Mouse (Mus musculus) erythroblast, adult 5-6 weeks (primary cell): Measurements from ENCODE around the gene Tmem9b. TPM values are rescaled to one million over a fixed set of nuclear protein-coding genes. Genes with fewer than 3 reads are reported as not detected.
A peak's percentile ranks its signal among the peaks of the same experiment; 100 is the strongest.

Experiments
- ATAC-seq: replicated peaks from 2 replicates; pipeline ENCODE4 v1.8.0; 2016; ENCODE audit warnings: moderate number of reproducible peaks, mild to moderate bottlenecking, moderate TSS enrichment, inconsistent platforms; ENCODE audit not compliant: poor library complexity, low FRiP score, severe bottlenecking
- total RNA-seq, 2 experiments: library from RNA; stranded (forward) in 1 of 2; stranded (reverse) in 1 of 2; fragments of 150-400 nt in 1 of 2; fragments of 200-764, 138-1000 nt in 1 of 2; gene quantifications; 2 replicates each; pipeline versions ENCODE4 v1.2.3 to v1.2.4; 2015 to 2017; ENCODE audit warnings: low replicate concordance in 2 of 2

Tmem9b gene
- total RNA-seq, 2 experiments from 2014 or later, result 18.7 to 30.7 TPM

DNA sequence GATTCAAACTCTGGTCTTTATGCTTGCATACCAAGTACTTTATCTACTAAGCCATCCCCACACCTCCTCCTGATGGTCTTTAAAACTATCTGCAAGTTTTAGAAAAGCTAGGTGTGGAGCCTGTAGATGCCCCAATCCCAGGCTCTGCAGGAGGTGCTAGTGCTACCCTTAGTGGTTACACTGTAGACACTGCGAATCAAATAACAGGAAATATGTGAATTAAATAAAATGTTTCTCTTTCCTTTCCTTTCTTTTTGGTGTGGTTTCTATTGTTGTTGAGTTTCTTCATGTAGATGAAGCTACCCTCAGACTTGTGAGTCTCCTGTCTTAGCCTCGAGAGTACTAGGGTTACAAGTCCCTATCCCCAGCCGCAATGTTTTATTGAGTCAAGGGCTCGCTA, 11.0 kb downstream of the Tmem9b start:
- ATAC-seq, result no peak

DNA sequence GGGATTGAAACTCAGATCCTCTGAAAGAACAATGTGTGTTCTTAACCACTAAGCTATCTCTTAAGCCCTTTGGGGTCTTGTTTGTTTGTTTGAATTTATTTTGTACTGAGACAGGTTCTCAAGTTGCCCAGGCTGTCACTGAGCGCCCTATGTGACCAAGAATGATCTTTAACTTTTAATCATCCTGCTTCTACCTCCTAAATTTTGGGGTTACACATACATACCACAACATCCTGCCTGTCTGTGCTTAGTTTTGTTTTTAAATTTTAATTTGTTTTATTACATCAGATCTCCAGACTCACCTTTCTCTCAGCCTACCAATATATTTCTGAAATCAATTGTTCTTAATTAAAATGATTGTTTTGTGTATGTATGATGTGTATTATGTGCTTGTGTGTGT, 11.6 kb downstream of the Tmem9b start:
- no peak for ATAC-seq

DNA sequence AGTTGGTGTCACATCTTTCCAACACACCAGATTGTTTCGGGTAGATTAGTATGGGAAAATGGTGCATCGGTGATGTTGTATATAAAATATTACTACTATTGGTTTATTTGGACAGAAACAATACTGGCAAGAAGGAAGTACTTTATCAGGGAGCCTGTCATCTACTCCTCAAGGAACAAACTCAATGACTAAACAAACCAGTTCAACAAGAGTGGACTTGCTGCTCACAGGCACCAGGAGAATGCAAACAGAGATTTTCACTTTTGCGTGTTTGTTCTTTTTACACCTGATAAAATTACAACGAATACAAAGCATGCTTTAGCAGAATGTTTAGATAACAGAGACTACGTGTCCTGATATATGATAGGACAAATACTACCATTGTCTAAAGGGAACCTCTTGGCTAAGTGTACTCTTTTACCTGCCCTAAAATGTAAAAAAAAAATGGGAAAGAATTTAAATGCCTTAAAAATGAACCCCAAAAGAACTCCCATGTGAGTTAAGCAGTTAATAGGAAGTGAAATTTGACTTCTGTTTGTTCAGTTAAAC, 12.8 kb downstream of the Tmem9b start:
- no peak for ATAC-seq

DNA sequence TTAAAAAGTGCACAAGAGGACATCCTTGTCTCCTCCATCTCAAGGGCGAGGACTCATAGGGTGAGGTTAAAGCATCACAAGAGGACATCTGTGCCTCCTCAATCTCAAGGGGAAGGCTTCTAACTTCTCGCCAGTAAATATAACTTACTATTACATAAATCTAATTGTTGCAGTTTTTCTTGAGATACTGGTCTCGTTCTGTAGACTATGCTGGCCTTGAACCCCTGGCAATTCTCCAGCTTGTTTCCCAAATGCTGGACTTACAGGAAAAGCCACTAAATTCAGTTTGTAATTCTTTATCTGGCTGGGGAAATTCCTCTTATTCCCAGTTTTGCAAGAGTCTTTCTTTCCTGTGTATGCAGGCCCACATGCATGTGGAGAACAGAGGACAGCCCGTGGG, 17.9 kb downstream of the Tmem9b start:
- ATAC-seq, result no peak

DNA sequence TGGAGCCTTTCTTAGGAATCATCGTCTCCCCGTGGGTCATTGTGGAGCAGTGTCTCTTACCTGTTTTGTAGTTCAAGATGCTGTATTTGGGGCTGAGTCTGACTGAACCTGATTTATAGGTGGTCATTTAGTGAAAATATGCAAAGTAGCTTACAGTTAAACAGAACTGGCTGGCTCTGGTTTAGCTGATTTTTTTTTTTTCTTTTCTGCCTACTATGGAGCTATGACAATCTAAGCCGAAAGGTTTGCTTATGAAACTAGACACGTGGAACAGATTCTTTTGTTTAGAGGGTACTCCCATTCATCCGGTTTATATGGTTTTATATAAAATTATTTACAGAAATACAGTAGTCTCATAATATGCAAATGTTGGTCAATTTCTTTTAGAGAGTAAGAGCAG, 21.0 kb downstream of the Tmem9b start, which contains the start of gene Ascl3:
Gene Ascl3 (minus strand): TSS at position 101 of the 400 bp plus-strand sequence.
- ATAC-seq, result no peak

DNA sequence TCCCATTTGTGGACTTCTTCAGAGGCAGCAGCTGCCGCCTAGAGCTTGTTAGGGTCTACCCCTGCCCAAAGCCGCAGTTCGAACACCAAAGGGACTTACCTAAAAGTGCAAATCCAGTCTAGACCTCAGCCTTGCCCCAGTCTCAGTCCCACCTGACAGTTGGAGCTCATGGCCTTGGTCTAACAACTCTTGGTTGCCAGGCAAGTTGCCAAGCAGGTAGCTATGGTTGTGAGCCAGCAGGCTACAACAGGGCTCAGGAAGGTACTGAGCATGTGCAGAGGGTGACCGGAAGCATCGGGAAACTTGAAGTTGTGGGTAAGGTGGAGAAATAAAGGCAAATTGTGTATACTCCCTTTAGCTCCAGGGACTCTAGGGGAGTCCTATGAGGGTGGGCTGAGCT, 29.0 kb downstream of the Tmem9b start, which contains the start of gene BC051019:
Gene BC051019 (minus strand): TSS at position 154 of the 400 bp plus-strand sequence.
- no peak for ATAC-seq

DNA sequence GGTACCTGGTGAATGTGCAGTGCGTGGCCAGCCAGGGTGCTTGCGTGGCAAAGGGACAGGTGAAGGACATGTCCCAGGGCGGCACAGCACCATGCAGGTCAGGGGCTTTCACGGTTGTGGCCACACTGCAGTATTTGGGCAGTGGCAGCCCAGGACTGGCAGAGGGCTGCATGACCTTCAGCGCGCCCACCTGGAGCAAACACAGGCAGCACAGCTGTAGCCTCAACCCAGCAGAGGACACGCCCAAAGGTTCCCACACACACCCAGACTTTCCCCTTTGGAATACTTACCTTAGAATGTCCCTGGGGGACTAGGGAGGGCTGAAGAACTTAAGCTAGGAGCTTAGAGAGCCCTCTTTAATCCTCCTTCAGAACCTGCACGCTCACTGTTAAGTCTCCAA, 29.6 kb downstream of the Tmem9b start:
- no peak for ATAC-seq

DNA sequence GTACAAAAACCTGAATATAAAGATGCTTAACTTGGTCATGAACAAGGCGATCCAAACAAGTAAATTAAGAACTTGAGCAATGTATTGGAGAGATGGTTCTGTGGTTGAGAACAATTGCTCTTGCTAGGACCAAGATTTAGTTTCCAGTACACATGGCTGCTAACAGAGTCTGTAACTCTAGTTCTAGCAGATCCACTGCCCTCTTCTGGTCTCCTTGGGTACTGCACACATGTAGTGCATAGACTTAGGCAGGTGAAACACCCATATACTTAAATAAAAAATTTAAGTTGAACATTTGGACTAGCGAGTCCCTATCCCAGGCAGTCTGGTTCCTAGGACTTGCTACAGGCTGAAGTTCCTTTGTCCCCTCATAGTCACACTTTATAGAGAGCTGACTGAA, 30.1 kb downstream of the Tmem9b start:
- no peak for ATAC-seq

DNA sequence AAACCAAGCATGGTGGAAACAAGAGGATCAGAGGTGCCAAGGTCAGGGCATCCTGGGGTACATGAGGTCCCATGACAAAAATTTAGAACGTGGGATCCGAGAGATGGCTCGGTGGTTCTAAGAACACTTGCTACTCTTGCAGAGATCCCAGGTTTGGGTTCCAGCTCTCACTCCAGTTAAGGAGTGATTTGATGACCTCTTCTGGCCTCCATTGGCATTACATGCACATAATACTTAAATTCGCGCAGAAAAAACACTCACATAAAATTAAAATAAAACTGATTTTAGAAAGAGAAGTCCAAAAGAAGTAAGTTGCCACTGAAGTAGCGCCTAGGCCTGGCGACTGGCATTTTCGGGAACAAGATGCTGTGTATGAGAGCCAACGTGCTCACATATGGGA, 33.4 kb downstream of the Tmem9b start:
- ATAC-seq, result no peak

DNA sequence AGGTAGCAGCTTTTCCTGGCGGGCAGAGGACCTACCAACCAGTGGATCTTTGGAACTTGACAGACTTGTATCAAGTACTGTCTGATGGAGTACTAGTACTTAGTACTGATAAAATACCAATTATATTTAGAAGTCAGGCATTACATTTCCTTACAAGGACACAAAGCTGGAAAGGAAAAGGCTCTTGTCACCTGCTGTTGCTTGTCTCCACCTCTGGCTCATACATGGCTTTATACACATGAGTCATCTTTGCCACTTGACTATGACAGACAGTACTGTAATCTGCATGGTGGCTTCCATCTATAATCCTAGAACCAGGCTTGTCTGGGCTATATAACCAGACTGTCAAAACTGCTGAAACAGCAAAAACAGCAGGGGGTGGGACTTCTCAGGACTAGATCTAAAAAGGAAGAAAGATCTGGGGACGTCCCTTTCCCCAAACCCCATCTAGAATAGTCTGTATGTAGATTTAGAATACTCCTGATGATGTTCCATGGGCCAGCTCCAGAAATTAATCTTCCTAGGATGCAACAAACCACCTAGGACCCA, 39.2 kb downstream of the Tmem9b start:
- ATAC-seq, result no peak

DNA sequence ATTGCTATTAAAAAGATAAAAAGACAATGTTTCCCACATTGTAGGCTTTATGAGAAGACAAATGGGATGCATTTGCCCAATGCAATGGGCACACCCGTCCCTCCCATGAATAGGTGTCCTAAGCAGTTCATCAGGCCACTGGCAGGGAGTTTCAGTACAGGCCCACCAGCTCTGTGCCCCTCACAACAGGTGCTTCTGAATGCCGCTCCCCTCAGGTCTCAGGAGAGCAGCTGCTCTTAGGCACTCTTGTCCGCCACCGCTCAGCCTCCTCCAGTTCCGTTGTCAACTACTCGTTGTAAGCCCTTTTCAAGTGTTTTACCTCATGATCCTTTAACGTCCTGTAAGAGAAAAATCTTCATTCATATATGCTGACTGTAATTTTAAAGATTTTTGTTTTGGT, 40.5 kb downstream of the Tmem9b start:
- ATAC-seq, result no peak

DNA sequence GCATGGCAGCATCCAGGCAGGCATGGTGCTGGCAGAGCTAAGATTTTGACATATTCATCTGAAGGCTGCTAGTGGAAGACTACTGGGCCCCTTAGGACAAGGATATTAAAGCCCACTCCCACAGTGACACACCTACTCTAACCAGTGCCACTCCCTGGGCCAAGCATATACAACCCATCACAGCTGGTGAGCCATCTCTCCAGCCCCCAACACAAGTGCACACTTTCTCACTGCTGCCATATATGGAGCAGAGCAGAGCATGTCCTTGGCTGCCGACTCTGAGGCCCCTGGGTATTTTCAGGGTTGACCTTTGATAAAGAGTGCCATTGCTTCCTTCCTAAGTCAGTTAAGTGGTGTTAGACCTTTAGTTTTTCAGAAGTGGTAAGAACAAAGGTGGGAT, 42.6 kb downstream of the Tmem9b start:
- ATAC-seq, result no peak

DNA sequence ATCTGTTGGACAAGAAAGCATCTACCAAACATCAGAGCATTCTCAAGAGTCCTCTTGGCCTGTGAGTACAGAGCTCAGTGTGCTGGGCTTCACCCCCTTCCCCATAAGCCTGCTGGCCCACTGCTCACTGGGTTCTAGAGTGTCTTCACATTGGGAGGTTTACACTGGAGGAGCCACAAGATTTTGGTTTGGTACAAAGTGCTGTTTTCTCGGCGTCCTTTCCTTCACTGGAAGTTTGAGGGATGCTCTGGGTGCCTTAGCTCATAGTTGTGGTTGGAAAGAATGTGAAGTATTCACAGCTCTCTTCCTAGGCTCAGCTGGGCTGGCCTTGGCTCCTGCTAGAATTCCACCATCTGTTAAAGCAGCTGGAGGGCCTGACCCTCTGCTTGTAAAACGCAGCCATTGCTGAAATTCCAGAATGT, 43.7 kb downstream of the Tmem9b start:
- no peak for ATAC-seq

DNA sequence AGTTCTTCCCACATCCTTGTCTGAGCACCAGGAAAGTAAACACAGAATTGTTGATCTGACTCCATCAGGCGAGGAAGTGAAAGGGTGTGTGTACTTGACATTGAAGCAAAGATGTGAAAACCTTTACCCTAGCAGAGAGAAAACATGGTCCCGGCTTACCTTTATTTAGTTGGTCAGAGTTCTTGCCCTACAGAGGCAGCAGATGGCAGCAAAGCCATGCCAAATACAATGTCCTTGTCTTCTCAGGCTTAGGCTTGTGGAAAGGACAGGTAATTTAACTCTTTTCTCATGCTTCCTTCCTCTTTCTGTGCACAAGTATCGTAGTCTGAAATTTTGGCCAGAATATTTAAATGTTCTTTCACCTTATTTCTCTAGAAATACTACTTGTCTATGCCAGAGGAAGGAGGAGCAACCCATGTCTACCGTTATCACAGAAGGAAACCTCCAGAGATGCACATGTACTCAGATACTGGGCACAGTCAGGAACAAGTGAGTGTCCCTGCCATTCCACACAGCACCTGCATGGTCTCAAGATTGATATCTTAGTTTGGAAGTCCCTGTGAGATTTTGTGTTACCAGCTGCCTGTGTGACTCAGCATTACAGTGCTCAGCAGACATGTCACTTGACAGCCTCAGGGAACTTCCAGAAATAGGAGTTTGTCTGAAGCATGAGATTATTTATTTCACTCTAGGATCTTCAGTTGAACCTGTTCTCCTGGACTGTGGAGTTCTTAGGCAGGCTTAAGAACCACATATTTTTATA, 45.5 kb downstream of the Tmem9b start:
- 0 out of 2 replicates have a peak, but pooled peaks have one; percentile 48 for ATAC-seq

DNA sequence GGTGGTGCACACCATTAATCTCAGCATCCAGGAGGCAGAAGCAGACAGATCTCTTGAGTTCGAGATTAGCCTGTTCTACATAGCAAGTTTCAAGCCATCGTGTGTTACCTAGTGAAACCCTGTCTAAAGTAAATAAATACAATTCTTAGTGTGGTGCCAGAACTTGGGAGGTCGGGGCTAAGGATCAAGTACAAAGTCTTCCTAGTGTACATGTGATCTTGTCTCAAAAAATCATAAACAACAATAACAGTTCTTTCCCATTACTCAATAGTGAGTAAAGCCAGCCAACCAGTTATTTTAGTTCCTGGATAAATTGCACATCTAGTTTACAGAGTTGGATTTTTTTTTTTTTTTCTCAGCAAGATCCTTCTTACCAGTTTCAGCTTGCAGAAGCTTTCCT, 48.2 kb downstream of the Tmem9b start:
- 0 out of 2 replicates have a peak, but pooled peaks have one; percentile 14 for ATAC-seq

DNA sequence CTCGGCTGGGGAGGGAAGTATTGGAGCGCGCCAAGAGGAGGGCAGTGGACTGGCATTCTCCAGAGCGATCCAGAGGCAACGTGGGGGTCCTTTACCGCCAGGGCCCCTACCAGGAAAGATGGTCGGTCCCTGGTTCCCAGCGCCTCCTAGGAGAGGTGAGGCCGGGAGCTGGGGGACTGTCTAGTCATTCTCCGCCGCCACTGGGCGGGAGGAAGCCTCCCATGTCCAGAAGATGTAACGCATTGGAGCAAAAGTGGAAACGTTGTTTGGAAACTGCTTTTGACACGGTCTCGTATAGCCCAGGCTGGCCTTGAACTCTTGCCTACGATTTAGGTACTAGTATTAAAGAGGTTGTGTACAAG, 48.7 kb downstream of the Tmem9b start:
- peak; percentile 52 for ATAC-seq

DNA sequence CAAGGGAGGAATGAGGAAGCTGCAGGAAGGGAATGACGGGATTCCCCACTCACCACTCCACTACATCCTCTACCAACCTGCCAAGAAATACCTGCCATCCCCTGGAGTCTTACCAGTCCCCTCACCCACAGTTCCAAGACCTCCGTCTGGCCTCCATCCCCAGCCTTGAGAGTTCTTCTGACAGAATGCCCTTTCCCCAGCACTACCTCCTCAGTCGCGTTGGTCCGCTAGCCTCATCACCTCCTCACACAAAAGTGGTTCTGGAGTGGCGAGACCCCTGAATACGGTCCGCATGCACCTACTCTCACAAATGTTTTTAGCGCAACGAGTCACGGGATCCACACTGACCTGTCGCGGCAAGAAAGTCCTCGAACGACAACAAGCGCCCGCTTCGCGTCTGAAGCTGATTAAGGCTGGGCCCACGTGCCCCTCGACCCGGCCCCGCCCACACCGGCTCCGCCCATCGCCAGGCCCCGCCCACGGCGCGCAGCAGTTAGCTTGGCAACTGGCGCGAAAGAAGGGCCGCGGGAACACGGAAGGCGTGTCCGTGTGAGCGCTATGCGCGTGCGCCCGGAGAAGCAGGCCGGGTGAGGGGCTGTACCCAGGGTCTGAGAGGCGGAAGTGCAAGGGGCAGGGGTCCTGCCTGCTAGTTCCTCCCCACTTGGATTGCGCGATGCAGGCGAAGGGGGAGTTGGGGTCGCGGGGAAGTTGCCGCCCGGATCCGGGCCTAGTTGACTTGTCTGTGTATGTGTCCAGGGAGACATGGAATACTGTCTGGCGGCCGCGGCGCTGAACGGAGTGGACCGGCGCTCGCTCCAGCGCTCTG, 49.3 kb downstream of the Tmem9b start, which contains the start of the genes St5 and Akip1:
Gene St5 (minus strand): TSS at position 416 of the 826 bp plus-strand sequence.
Gene Akip1 (plus strand): TSS at position 501 of the 826 bp plus-strand sequence.
- peak; percentile 87 for ATAC-seq

DNA sequence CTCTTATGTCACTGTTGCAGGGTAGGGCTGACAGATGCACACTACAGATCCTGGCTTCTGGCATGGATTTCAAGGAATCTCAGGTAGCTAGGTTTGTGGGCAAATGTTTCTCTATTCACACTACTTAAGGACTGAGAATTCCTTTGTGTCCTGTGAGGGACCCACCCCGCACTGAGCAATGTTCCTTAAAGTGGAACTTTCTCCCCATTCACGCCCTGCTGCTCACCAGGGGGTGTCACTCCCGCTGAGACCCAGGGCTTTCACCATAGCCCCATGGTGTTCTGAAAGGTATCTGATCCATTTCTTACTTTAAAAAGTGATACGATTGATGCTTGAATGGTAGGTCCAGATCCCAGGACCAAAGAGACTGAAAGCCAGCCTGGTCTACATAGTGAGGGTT, 50.0 kb downstream of the Tmem9b start:
- ATAC-seq, result no peak

DNA sequence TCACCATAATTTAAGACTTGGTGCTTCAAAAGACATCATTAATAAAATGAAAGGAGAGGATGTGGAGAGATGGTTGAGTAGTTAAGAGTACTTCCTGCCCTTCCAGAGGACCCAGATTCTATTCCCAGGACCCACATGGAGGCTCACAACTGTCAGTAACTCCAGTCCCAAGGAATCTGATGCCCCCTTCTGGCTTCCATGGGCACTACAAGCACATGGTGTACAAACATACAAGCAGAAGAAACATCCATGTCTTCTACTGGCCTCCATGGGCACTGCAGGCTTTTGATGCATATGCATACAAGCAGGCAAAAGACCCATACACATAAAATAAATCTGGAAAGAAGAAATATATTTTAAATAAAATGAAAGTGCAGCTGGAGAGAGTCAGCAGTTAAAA, 52.5 kb downstream of the Tmem9b start:
- ATAC-seq, result no peak

DNA sequence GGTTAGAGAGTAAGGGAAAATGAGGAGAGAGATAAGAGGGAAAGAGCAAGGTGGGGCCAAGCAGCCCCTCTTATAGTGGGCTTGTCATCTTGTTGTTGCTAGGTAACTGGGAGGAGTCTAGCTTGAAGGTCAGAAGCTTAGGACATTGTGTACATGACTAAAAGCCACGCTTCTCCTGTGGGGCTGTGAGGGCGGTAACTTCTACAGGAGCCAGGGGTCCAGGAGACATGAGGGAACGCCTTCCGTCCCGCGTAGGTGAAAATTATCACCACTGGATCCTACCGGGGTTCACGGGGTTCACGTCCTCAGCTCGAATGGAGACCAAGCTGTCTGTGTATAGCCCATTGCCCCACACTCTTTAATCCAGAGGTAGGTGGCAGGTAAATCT, 57.3 kb downstream of the Tmem9b start:
- ATAC-seq, result no peak
